Mouse (Mus musculus): ENCODE measurements at regions not wholly inside any gene's neighbourhood (a gene's known extent, or its start where the extent isn't known, plus 50 kb on each side); places are given as distances from the start of the nearest gene placed in this dataset.
"Not testable (repeated sequence)": the region's sequence is repeated elsewhere in the genome, so short reads cannot be mapped to it uniquely, and the experiment has no call there.

DNA sequence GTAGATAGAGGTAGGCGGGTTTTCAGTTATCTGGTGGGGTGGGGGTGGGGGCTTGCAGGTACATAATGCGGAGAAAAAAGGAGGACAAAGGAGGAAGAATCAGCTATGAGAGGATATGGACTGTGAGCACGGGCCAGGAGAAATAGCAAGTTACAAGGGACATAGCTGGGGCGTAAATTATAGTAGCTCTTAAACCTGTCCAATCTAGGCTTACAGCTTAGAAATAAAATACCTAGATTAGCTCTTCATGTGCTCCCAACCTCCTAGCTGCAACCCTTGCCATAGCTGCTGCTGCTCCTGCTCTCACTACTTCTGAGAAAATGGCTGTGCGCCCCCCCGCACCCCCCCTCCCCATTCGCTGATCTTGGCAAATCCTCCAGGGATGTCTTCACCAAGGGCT is 161.0 kb downstream of the AI429214 start:
- no peaks in the 10 kb centered on the region for H3K36me3 ChIP-seq (replicated peaks; ENCODE audit: control insufficient read depth, insufficient read depth, low read depth, low read length)
- H3K27me3 ChIP-seq (ENCODE audit: control insufficient read depth, insufficient read depth, low read length), result no peaks in the 10 kb centered on the region
- H3K27ac ChIP-seq (replicated peaks; ENCODE audit: low read depth, low read length), result no peak overlapping the region
- 87% methylated on average over 7 of the region's 7 CpGs for WGBS
- no peak for ATAC-seq (replicated peaks; ENCODE audit: insufficient number of reproducible peaks, low FRiP score, low TSS enrichment, low read depth)
- H3K4me2 ChIP-seq (ENCODE audit: low read depth, low read length), result no peak overlapping the region
- no peak overlapping the region for H3K9ac ChIP-seq (replicated peaks; ENCODE audit: low read length)
- H3K4me3 ChIP-seq (ENCODE audit: low read depth, low read length), result no peak overlapping the region
- H3K4me1 ChIP-seq (ENCODE audit: control insufficient read depth, insufficient read depth, low read length), result no peaks in the 10 kb centered on the region
- DNase-seq (ENCODE audit: low spot score), result no peak
- H3K9me3 ChIP-seq (replicated peaks; ENCODE audit: control insufficient read depth, low read length), result no peaks in the 10 kb centered on the region

DNA sequence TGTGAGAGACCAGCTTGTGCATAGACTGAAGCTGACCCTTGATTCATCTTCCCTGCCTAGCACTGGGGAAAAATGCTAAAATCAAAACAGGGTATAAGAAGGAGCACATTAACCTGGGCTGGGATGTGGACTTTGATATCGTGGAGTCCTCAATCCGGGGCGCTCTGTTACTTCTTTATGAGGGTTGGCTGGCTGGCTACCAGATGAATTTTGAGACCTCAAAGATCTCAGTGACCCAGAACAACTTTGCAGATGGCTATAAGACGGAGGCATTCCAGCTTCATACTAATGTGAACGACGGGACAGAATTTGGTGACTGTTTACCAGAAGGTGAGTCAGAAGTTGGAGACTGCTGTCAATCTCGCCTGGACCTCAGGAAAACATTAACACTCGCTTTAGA is 161.5 kb downstream of the AI429214 start:
- Histone ChIP-seq H3K4me2 (ENCODE audit: low read depth, low read length) (no peak overlapping the region), H3K9ac (replicated peaks; ENCODE audit: low read length) (no peak overlapping the region), H3K36me3 (replicated peaks; ENCODE audit: control insufficient read depth, insufficient read depth, low read depth, low read length) (no peaks in the 10 kb centered on the region), H3K4me1 (ENCODE audit: control insufficient read depth, insufficient read depth, low read length) (no peaks in the 10 kb centered on the region), H3K27me3 (ENCODE audit: control insufficient read depth, insufficient read depth, low read length) (no peaks in the 10 kb centered on the region), H3K27ac (replicated peaks; ENCODE audit: low read depth, low read length) (no peak overlapping the region), H3K4me3 (ENCODE audit: low read depth, low read length) (no peak overlapping the region), H3K9me3 (replicated peaks; ENCODE audit: control insufficient read depth, low read length) (no peaks in the 10 kb centered on the region)
- ATAC-seq (replicated peaks; ENCODE audit: insufficient number of reproducible peaks, low FRiP score, low TSS enrichment, low read depth), result no peak
- WGBS, result 90% methylated on average over 8 of the region's 8 CpGs
- DNase-seq (ENCODE audit: low spot score), result no peak

DNA sequence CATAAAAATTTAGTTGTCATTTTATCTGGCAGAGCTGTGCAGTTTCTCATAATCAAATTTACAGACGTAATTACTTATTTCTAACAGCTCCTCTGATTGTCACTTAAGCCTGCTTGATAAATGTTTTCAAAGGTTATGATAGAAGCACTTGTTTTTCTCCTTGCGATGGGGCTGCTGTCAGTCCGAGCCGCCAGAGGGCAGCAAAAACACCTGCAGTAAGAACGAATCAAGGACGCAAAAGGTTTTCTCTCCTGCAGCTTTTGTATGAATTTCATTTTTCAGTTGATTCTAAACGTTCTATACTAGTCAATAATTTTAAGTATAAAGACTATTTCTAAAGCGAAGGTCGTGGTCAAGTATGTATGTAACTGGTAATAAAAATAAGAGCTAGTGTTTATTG is 166.1 kb downstream of the AI429214 start:
- no peaks in the 10 kb centered on the region for H3K9me3 ChIP-seq (replicated peaks; ENCODE audit: control insufficient read depth, low read length)
- no peaks in the 10 kb centered on the region for H3K4me1 ChIP-seq (ENCODE audit: control insufficient read depth, insufficient read depth, low read length)
- H3K4me3 ChIP-seq (ENCODE audit: low read depth, low read length), result no peak overlapping the region
- no peaks in the 10 kb centered on the region for H3K36me3 ChIP-seq (replicated peaks; ENCODE audit: control insufficient read depth, insufficient read depth, low read depth, low read length)
- DNase-seq (ENCODE audit: low spot score) (peak; percentile 79), ATAC-seq (replicated peaks; ENCODE audit: insufficient number of reproducible peaks, low FRiP score, low TSS enrichment, low read depth) (no peak)
- no peak overlapping the region for H3K27ac ChIP-seq (replicated peaks; ENCODE audit: low read depth, low read length)
- 10% methylated on average over 9 of the region's 9 CpGs for WGBS
- H3K27me3 ChIP-seq (ENCODE audit: control insufficient read depth, insufficient read depth, low read length), result no peaks in the 10 kb centered on the region
- H3K4me2 ChIP-seq (ENCODE audit: low read depth, low read length), result no peak overlapping the region
- H3K9ac ChIP-seq (replicated peaks; ENCODE audit: low read length), result no peak overlapping the region

DNA sequence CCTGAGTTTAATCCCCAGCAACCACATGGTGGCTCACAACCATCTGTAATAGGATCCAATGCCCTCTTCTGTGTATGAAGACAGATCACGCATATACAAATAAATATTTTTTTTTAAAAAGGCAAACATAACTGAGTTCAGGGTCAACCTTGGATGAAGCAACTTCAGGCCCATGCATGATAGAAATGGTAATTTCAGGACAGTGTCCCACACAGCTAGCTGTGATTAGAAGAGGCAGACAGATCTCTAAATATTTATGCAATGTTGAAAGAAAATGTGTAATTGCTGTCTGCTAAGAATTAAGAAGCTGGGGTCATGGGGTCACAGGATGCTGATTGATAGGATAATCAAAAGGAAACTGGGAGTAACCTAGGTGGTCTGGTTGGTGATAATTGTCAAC is 203.5 kb downstream of the AI429214 start:
- H3K9ac ChIP-seq (replicated peaks; ENCODE audit: low read length), result no peak overlapping the region
- H3K36me3 ChIP-seq (replicated peaks; ENCODE audit: control insufficient read depth, insufficient read depth, low read depth, low read length), result no peaks in the 10 kb centered on the region
- no peak for ATAC-seq (replicated peaks; ENCODE audit: insufficient number of reproducible peaks, low FRiP score, low TSS enrichment, low read depth)
- H3K9me3 ChIP-seq (replicated peaks; ENCODE audit: control insufficient read depth, low read length), result no peaks in the 10 kb centered on the region
- no peak for DNase-seq (ENCODE audit: low spot score)
- no peak overlapping the region for H3K4me3 ChIP-seq (ENCODE audit: low read depth, low read length)
- no peak overlapping the region for H3K4me2 ChIP-seq (ENCODE audit: low read depth, low read length)
- WGBS, result 62% methylated on average over 1 of the region's 1 CpGs
- no peak overlapping the region for H3K27ac ChIP-seq (replicated peaks; ENCODE audit: low read depth, low read length)
- H3K4me1 ChIP-seq (ENCODE audit: control insufficient read depth, insufficient read depth, low read length), result no peaks in the 10 kb centered on the region
- no peaks in the 10 kb centered on the region for H3K27me3 ChIP-seq (ENCODE audit: control insufficient read depth, insufficient read depth, low read length)

DNA sequence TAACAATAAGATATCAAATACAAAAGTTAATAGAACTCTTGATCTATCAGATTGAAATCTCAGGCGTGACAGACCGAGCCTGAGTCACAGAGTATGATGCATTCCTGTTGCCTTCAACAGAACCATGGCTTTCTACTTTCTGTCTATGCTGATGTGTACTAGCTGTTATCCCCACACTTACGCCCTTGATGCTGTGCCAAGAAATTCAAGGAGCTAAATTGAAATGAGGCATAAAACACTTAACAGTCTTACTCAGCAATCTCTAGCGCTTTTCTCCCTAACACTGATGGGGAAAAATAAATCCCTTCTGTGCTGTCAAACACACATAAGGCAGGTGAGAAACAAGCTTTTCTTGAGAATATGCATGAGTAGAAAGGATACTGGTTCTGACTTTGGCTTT is 222.5 kb downstream of the AI429214 start:
- H3K27ac ChIP-seq (replicated peaks; ENCODE audit: low read depth, low read length), result no peak overlapping the region
- no peak overlapping the region for H3K4me2 ChIP-seq (ENCODE audit: low read depth, low read length)
- no peak overlapping the region for H3K9ac ChIP-seq (replicated peaks; ENCODE audit: low read length)
- 90% methylated on average over 4 of the region's 4 CpGs for WGBS
- H3K4me1 ChIP-seq (ENCODE audit: control insufficient read depth, insufficient read depth, low read length), result no peaks in the 10 kb centered on the region
- no peak overlapping the region for H3K4me3 ChIP-seq (ENCODE audit: low read depth, low read length)
- no peaks in the 10 kb centered on the region for H3K36me3 ChIP-seq (replicated peaks; ENCODE audit: control insufficient read depth, insufficient read depth, low read depth, low read length)
- H3K9me3 ChIP-seq (replicated peaks; ENCODE audit: control insufficient read depth, low read length), result no peaks in the 10 kb centered on the region
- DNase-seq (ENCODE audit: low spot score), result no peak
- ATAC-seq (replicated peaks; ENCODE audit: insufficient number of reproducible peaks, low FRiP score, low TSS enrichment, low read depth), result no peak
- H3K27me3 ChIP-seq (ENCODE audit: control insufficient read depth, insufficient read depth, low read length), result no peaks in the 10 kb centered on the region

DNA sequence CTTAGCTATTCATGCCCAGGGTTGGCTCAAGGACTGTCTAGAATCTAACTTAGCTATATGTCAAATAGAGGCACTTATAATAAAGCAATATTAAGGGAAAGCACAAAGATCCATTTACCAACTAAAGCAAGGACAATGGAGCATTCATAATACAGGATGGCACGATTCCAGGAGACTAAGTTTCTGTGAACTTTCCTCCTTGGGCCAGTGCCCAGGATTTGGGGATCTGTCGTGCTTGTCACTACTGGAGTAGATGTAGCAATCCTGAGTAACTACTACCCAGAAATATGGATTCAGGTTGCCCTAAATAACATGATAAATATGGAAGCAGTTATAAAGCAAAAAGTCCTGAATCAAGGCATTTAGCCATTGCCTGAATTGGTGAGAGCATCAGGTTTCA is 233.7 kb downstream of the AI429214 start:
- H3K4me2 ChIP-seq (ENCODE audit: low read depth, low read length), result no peak overlapping the region
- no peaks in the 10 kb centered on the region for H3K36me3 ChIP-seq (replicated peaks; ENCODE audit: control insufficient read depth, insufficient read depth, low read depth, low read length)
- H3K27ac ChIP-seq (replicated peaks; ENCODE audit: low read depth, low read length), result no peak overlapping the region
- no peak overlapping the region for H3K9ac ChIP-seq (replicated peaks; ENCODE audit: low read length)
- no peak for DNase-seq (ENCODE audit: low spot score)
- H3K9me3 ChIP-seq (replicated peaks; ENCODE audit: control insufficient read depth, low read length), result no peaks in the 10 kb centered on the region
- H3K27me3 ChIP-seq (ENCODE audit: control insufficient read depth, insufficient read depth, low read length), result no peaks in the 10 kb centered on the region
- 72% methylated on average over 2 of the region's 2 CpGs for WGBS
- H3K4me1 ChIP-seq (ENCODE audit: control insufficient read depth, insufficient read depth, low read length), result no peaks in the 10 kb centered on the region
- no peak overlapping the region for H3K4me3 ChIP-seq (ENCODE audit: low read depth, low read length)
- no peak for ATAC-seq (replicated peaks; ENCODE audit: insufficient number of reproducible peaks, low FRiP score, low TSS enrichment, low read depth)

DNA sequence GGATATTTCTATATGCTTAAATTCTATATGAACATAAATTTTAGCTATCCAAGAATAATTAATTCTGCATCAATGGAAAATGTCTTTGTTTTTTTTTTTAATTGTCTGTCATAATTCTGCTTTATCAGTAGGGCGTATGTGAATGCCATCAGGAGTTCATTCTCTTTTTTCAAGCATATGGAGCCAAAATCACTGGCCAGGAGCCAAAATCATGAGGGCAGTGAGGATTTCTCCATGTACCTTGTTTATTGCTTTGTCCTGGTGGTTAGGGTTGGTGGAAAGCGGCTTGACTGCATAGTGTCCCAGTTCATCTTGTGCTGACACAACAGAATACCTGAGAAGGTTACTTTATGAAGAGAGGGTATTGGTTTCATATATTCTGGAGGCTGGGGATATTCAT is 243.9 kb downstream of the AI429214 start:
- ATAC-seq (replicated peaks; ENCODE audit: insufficient number of reproducible peaks, low FRiP score, low TSS enrichment, low read depth) (no peak), DNase-seq (ENCODE audit: low spot score) (no peak)
- Histone ChIP-seq H3K4me3 (ENCODE audit: low read depth, low read length) (no peak overlapping the region), H3K36me3 (replicated peaks; ENCODE audit: control insufficient read depth, insufficient read depth, low read depth, low read length) (no peaks in the 10 kb centered on the region), H3K27me3 (ENCODE audit: control insufficient read depth, insufficient read depth, low read length) (no peaks in the 10 kb centered on the region), H3K4me1 (ENCODE audit: control insufficient read depth, insufficient read depth, low read length) (no peaks in the 10 kb centered on the region), H3K9me3 (replicated peaks; ENCODE audit: control insufficient read depth, low read length) (no peaks in the 10 kb centered on the region), H3K4me2 (ENCODE audit: low read depth, low read length) (no peak overlapping the region), H3K27ac (replicated peaks; ENCODE audit: low read depth, low read length) (no peak overlapping the region), H3K9ac (replicated peaks; ENCODE audit: low read length) (no peak overlapping the region)
- WGBS, result 93% methylated on average over 2 of the region's 2 CpGs

DNA sequence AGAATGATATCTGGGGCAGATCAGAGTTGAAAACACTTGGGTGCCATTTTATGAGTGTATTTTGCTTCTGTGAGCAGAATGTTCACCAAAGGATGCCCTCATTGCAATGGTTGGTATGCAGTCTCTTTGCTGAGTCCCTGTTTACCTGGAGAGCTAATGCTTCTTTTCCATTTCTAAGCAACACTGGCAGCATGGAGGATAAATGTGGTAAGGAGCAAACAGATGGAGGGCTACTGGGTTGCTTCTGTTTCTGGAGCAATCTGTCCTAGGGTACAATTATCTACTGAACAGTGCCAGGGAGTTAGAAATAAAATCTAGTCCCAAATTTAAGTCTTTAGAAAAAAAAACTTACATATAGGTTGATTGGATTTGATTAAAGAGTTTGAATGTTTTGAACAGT is 245.9 kb downstream of the AI429214 start:
- Histone ChIP-seq H3K9ac (replicated peaks; ENCODE audit: low read length) (no peak overlapping the region), H3K27ac (replicated peaks; ENCODE audit: low read depth, low read length) (no peak overlapping the region), H3K4me1 (ENCODE audit: control insufficient read depth, insufficient read depth, low read length) (no peaks in the 10 kb centered on the region), H3K36me3 (replicated peaks; ENCODE audit: control insufficient read depth, insufficient read depth, low read depth, low read length) (no peaks in the 10 kb centered on the region), H3K4me3 (ENCODE audit: low read depth, low read length) (no peak overlapping the region), H3K4me2 (ENCODE audit: low read depth, low read length) (no peak overlapping the region), H3K27me3 (ENCODE audit: control insufficient read depth, insufficient read depth, low read length) (no peaks in the 10 kb centered on the region), H3K9me3 (replicated peaks; ENCODE audit: control insufficient read depth, low read length) (no peaks in the 10 kb centered on the region)
- DNase-seq (ENCODE audit: low spot score), result no peak
- no peak for ATAC-seq (replicated peaks; ENCODE audit: insufficient number of reproducible peaks, low FRiP score, low TSS enrichment, low read depth)

DNA sequence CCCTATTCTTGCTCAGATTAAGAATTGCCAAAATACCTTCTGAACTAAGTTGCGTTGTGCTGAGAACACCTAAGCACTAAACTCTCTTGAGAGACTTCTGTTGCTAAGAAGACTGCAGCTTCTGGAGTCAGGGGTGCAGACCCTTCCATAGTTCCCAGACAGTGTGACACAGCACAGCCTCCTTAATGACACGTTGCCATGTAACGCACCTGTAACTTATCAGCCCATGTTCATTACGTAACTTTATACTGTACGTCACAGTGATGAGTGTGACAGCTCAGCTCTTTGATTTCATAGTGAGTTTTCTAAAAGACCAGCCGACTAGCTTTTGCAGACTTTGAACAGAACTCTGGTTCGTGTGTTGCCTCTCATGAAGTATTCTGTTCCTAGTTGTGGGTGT is 257.8 kb downstream of the AI429214 start:
- WGBS, result 68% methylated on average over 7 of the region's 7 CpGs
- ATAC-seq (replicated peaks; ENCODE audit: insufficient number of reproducible peaks, low FRiP score, low TSS enrichment, low read depth) (peak; percentile 73; the same call in 1 of the 2 replicates), DNase-seq (ENCODE audit: low spot score) (peak; percentile 28)
- not testable (repeated sequence) for H3K27me3 ChIP-seq (ENCODE audit: control insufficient read depth, insufficient read depth, low read length); H3K4me2 ChIP-seq (ENCODE audit: low read depth, low read length); H3K9me3 ChIP-seq (replicated peaks; ENCODE audit: control insufficient read depth, low read length); H3K9ac ChIP-seq (replicated peaks; ENCODE audit: low read length); H3K36me3 ChIP-seq (replicated peaks; ENCODE audit: control insufficient read depth, insufficient read depth, low read depth, low read length); H3K27ac ChIP-seq (replicated peaks; ENCODE audit: low read depth, low read length); H3K4me3 ChIP-seq (ENCODE audit: low read depth, low read length); H3K4me1 ChIP-seq (ENCODE audit: control insufficient read depth, insufficient read depth, low read length)
